Mouse (Mus musculus) ES-Bruce4 (cell line): Measurements from ENCODE around the gene Rassf3. TPM values are rescaled to one million over a fixed set of nuclear protein-coding genes. Genes with fewer than 3 reads are reported as not detected.
A peak's percentile ranks its signal among the peaks of the same experiment; 100 is the strongest.

ENCODE experiments used
- H3K27ac ChIP-seq: 2 replicates; pipeline ENCODE4 v1.5.1; 2012; ENCODE audit warnings: low read length, inconsistent platforms; ENCODE audit not compliant: insufficient read depth
- H3K27me3 ChIP-seq: 2 replicates; pipeline ENCODE4 v1.6.1; 2012; ENCODE audit warnings: mild to moderate bottlenecking, low read length, inconsistent platforms; ENCODE audit not compliant: control insufficient read depth, poor library complexity, insufficient read depth, severe bottlenecking
- H3K36me3 ChIP-seq: 2 replicates; pipeline ENCODE4 v1.6.1; 2012; ENCODE audit warnings: inconsistent platforms, mild to moderate bottlenecking, low read length, moderate library complexity; ENCODE audit not compliant: control insufficient read depth, poor library complexity, insufficient read depth, severe bottlenecking
- H3K4me1 ChIP-seq: one replicate; pipeline ENCODE4 v1.8.1; 2011; ENCODE audit warnings: low read length; ENCODE audit not compliant: control insufficient read depth, insufficient read depth
- H3K4me3 ChIP-seq: 2 replicates; pipeline ENCODE4 v1.5.1; 2011; ENCODE audit warnings: low read depth, mild to moderate bottlenecking, low read length
- H3K9ac ChIP-seq: 2 replicates; pipeline ENCODE4 v1.6.1; 2012; ENCODE audit warnings: low read depth, mild to moderate bottlenecking, inconsistent platforms; ENCODE audit not compliant: poor library complexity, severe bottlenecking
- H3K9me3 ChIP-seq: replicated peaks from 2 replicates; pipeline ENCODE4 v1.6.1; 2012; ENCODE audit warnings: mild to moderate bottlenecking, low read length, inconsistent platforms; ENCODE audit not compliant: control insufficient read depth, poor library complexity, insufficient read depth, severe bottlenecking
- CTCF ChIP-seq: IDR thresholded peaks from one replicate; pipeline ENCODE4 v1.8.1; 2011; ENCODE audit warnings: low read depth, low read length
- EP300 ChIP-seq: IDR thresholded peaks from 2 replicates; pipeline ENCODE4 v1.6.1; 2011; ENCODE audit warnings: low read depth, low read length; ENCODE audit not compliant: insufficient read depth
- POLR2A ChIP-seq: IDR thresholded peaks from one replicate; pipeline ENCODE4 v1.8.1; 2011; ENCODE audit warnings: low read length; ENCODE audit not compliant: insufficient read depth
- polyA plus RNA-seq: library from polyadenylated mRNA; stranded (reverse); fragments of >200 nt; gene quantifications from 2 replicates; pipeline ENCODE4 v1.2.4, GENCODE M21; 2011; ENCODE audit warnings: low read depth; ENCODE audit not compliant: missing spikeins, insufficient read depth, insufficient read length

The Rassf3 gene
- polyA plus RNA-seq, 1 experiment = 41.7 TPM

DNA sequence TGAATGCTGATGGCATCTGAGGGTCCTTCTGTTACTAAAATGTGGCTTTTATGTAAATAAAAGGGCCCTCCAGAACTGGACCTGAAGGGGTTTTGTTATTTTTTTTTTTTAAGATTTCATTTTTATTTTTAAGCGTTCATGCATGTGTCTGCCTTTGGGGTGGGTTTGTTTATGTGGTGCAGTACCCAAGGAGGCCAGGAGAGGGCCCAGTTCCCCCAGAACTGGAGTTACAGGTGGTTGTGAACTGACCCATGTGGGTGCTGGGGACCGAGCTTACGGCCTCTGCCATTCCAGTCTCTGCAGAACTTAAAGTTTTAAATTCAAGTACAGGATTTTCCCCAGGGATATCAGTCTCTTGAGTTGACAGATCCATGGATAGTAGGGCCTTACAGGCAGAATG lies 96.8 kb downstream of the Rassf3 start:
- Histone ChIP-seq H3K36me3 (peaks cover 11% of the 10 kb centered on the region), H3K4me1 (no peaks in the 10 kb centered on the region), H3K27me3 (no peaks in the 10 kb centered on the region), H3K9ac (no peak overlapping the region), H3K4me3 (no peak overlapping the region), H3K9me3 (no peaks in the 10 kb centered on the region), H3K27ac (no peak overlapping the region)
- TF ChIP-seq CTCF (peak; percentile 29), EP300 (no peak)

DNA sequence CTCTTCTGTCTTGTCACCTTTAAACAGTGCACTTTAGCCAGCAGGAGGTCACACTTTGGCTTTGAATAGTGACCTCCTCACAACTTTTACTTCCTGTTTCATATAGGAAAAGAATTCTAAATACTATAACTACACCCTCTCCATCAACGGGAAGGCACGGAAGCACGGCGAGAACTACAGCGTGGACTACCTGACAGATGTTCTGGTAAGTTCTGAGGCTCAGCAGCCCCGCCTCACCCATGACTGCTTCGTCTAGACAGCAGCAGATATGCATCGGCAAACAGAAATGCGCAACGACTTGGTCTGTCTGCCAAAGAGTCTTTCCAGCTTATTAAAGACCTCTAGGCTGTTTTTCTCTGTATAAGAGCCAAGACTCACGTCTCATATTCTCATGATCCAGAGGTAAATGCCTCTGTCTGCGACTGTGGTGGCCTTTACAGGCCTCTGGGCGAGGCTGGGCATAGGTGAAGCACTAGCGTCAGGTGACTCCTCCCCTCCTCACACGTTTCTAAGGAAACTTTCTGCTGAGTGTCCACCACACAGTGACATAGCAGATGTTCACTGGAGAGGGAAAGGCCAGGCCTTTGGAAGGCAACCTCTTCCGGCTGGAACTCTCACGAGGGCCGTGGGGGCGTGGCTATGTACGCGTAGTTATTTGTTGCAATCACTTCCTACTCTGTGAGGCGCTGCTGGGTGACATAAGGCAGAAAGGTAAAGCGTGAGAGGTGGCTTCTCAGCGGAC lies 99.4 kb downstream of the Rassf3 start:
- peaks cover 7% of the 10 kb centered on the region for H3K36me3 ChIP-seq
- H3K9ac ChIP-seq = no peak overlapping the region
- H3K9me3 ChIP-seq = no peaks in the 10 kb centered on the region
- H3K27me3 ChIP-seq = no peaks in the 10 kb centered on the region
- no peak overlapping the region for H3K4me3 ChIP-seq
- no peak overlapping the region for H3K27ac ChIP-seq
- TF ChIP-seq CTCF = no peak
- no peaks in the 10 kb centered on the region for H3K4me1 ChIP-seq

DNA sequence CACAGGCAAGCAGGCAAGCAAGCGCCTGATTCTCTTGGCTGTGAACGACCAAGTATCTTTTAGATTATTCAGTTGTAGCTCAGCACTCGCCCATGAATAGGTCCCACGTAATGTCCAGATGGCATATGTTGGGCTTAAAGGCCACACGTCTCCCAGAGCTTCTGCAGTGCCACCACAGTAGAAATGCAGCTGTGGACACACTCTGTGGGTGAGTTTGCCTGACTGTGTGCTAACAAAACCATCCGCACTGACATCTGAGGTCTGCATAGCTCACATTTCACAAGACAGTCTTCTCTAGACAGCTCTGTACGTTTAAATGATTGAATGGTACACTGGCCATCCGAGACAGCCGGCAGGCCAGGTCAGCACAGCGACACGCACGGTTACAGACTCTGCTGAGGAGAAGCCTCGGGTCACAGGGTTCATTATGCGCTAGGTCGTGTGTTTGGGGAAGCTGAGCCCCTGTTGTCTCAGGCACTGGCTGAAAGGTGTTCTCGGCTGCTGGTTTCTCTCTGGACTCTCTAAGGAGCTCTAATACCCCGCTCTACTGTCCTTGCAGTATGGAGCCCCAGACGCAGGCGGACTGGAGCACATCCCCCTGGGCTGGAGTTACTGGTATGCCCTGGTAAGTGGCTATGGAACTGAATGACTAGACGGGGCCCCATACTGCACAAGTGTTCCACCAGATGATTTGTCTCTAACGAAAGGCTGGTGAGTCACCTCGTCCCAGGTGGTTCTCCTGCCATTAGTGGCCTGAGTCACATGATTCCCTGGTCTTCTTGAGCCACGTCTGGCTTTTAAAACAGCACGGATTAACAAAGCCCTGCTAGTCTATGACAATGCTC lies 100.3 kb downstream of the Rassf3 start:
- Histone ChIP-seq H3K27me3 (no peaks in the 10 kb centered on the region), H3K4me3 (no peak overlapping the region), H3K4me1 (no peaks in the 10 kb centered on the region), H3K27ac (no peak overlapping the region), H3K9me3 (no peaks in the 10 kb centered on the region), H3K9ac (no peak overlapping the region), H3K36me3 (peaks cover 7% of the 10 kb centered on the region)
- TF ChIP-seq CTCF (no peak), POLR2A (no peak), EP300 (no peak)

GRCm38 (mm10) chr10:121374693-121375620 lies 101.2 kb downstream of the Rassf3 start:
- H3K4me3 ChIP-seq = no peak overlapping the region
- peaks cover 7% of the 10 kb centered on the region for H3K36me3 ChIP-seq
- TF ChIP-seq POLR2A = no peak
- no peak for TF ChIP-seq CTCF
- TF ChIP-seq EP300 = no peak
- H3K9ac ChIP-seq = no peak overlapping the region
- H3K27ac ChIP-seq = no peak overlapping the region
- no peaks in the 10 kb centered on the region for H3K4me1 ChIP-seq
- H3K9me3 ChIP-seq = no peaks in the 10 kb centered on the region
- H3K27me3 ChIP-seq = no peaks in the 10 kb centered on the region

GRCm38 (mm10) chr10:121374013-121374412 lies 102.1 kb downstream of the Rassf3 start:
- Histone ChIP-seq H3K4me3 (no peak overlapping the region), H3K36me3 (peaks cover 7% of the 10 kb centered on the region), H3K9me3 (no peaks in the 10 kb centered on the region), H3K27me3 (no peaks in the 10 kb centered on the region), H3K9ac (no peak overlapping the region), H3K27ac (no peak overlapping the region), H3K4me1 (no peaks in the 10 kb centered on the region)
- TF ChIP-seq POLR2A (no peak), EP300 (no peak), CTCF (no peak)
